Mouse (Mus musculus) R1 (cell line): ENCODE measurements around the gene Lrrc18.

Experiments used
- DNase-seq: peaks from one replicate; pipeline ENCODE4 v3.0.0-alpha.2; 2018; ENCODE audit warnings: low read depth, low spot score

Lrrc18 gene

GRCm38 (mm10) chr14:32991082-32991481, at the start of gene Lrrc18:
Gene Lrrc18 (plus strand): TSS chr14:32991382.
- no peak for DNase-seq

GRCm38 (mm10) chr14:32947512-32947911, 43.7 kb upstream of the Lrrc18 start:
- no peak for DNase-seq

GRCm38 (mm10) chr14:32950312-32951301, 40.6 kb upstream of the Lrrc18 start:
- DNase-seq = no peak

- DNase-seq = no peak
Observed at GRCm38 (mm10) chr14:32956486-32956885, 34.7 kb upstream of the Lrrc18 start.

- no peak for DNase-seq
Observed at GRCm38 (mm10) chr14:32958671-32959070, 32.5 kb upstream of the Lrrc18 start.

GRCm38 (mm10) chr14:32960481-32960880, 30.7 kb upstream of the Lrrc18 start:
- DNase-seq = peak; percentile 53

GRCm38 (mm10) chr14:32964742-32965141, 26.4 kb upstream of the Lrrc18 start:
- DNase-seq = no peak

GRCm38 (mm10) chr14:32970700-32971099, 20.5 kb upstream of the Lrrc18 start:
- DNase-seq = peak; percentile 29

GRCm38 (mm10) chr14:32984176-32984738, 6.9 kb upstream of the Lrrc18 start:
- DNase-seq = no peak

- DNase-seq = peak; percentile 24
Observed at GRCm38 (mm10) chr14:32986659-32987058, 4.5 kb upstream of the Lrrc18 start.

GRCm38 (mm10) chr14:32994954-32995636, 3.9 kb downstream of the Lrrc18 start:
- DNase-seq = peak; percentile 87

GRCm38 (mm10) chr14:32999511-32999910, 8.3 kb downstream of the Lrrc18 start:
- no peak for DNase-seq

- no peak for DNase-seq
Observed at GRCm38 (mm10) chr14:33000112-33000979, 9.2 kb downstream of the Lrrc18 start.

GRCm38 (mm10) chr14:33005114-33005513, 13.9 kb downstream of the Lrrc18 start:
- no peak for DNase-seq

GRCm38 (mm10) chr14:33007638-33008037, 16.5 kb downstream of the Lrrc18 start:
- no peak for DNase-seq

- no peak for DNase-seq
Observed at GRCm38 (mm10) chr14:33019050-33019449, 27.9 kb downstream of the Lrrc18 start.

GRCm38 (mm10) chr14:33019606-33020005, 28.4 kb downstream of the Lrrc18 start:
- no peak for DNase-seq

- no peak for DNase-seq
Observed at GRCm38 (mm10) chr14:33030849-33031248, 39.7 kb downstream of the Lrrc18 start.

GRCm38 (mm10) chr14:33033424-33033823, 42.2 kb downstream of the Lrrc18 start:
- peak; percentile 21 for DNase-seq

- DNase-seq = no peak
Observed at GRCm38 (mm10) chr14:33035386-33035785, 44.2 kb downstream of the Lrrc18 start.

GRCm38 (mm10) chr14:33036811-33037210, 45.6 kb downstream of the Lrrc18 start:
- peak; percentile 22 for DNase-seq
